Mouse (Mus musculus): ENCODE results near the gene Lamb3. TPM values are rescaled to one million over a fixed set of nuclear protein-coding genes. Genes with fewer than 3 reads are reported as not detected.

The Lamb3 gene
- polyA plus RNA-seq, 1 experiment: not detected

GRCm38 (mm10) chr1:193174143-193174733 is 33.3 kb upstream of the Lamb3 start:
- Histone ChIP-seq H3K36me3 (ENCODE audit: control insufficient read depth) (no peaks in the 10 kb centered on the region), H3K27me3 (ENCODE audit: control insufficient read depth) (no peaks in the 10 kb centered on the region), H3K4me1 (ENCODE audit: control insufficient read depth) (peaks cover 31% of the 10 kb centered on the region), H3K9me3 (ENCODE audit: control insufficient read depth, low read length) (no peaks in the 10 kb centered on the region), H3K4me3 (replicated peaks) (peak overlapping the region; percentile 70)
- no peak for TF ChIP-seq TAL1 (IDR thresholded peaks at IDR 0.05; ENCODE audit: low read length)
- no peak for TF ChIP-seq GATA1 (IDR thresholded peaks at IDR 0.05; ENCODE audit: low read length)

- H3K9me3 ChIP-seq (ENCODE audit: control insufficient read depth, low read length): no peaks in the 10 kb centered on the region
- no peaks in the 10 kb centered on the region; the same call in none of the 2 replicates for H3K4me1 ChIP-seq (ENCODE audit: control insufficient read depth)
- no peaks in the 10 kb centered on the region for H3K27me3 ChIP-seq (ENCODE audit: control insufficient read depth)
- no peaks in the 10 kb centered on the region for H3K36me3 ChIP-seq (ENCODE audit: control insufficient read depth)
- no peak overlapping the region for H3K4me3 ChIP-seq (replicated peaks)
- TF ChIP-seq TAL1 (IDR thresholded peaks at IDR 0.05; ENCODE audit: low read length) (no peak), GATA1 (IDR thresholded peaks at IDR 0.05; ENCODE audit: low read length) (no peak)
These were observed 26.4 kb upstream of the Lamb3 start for GRCm38 (mm10) chr1:193181104-193181503.

- H3K4me3 ChIP-seq (replicated peaks): no peak overlapping the region
- H3K27me3 ChIP-seq (ENCODE audit: control insufficient read depth): no peaks in the 10 kb centered on the region
- no peaks in the 10 kb centered on the region for H3K9me3 ChIP-seq (ENCODE audit: control insufficient read depth, low read length)
- TF ChIP-seq GATA1 (IDR thresholded peaks at IDR 0.05; ENCODE audit: low read length) (no peak), TAL1 (IDR thresholded peaks at IDR 0.05; ENCODE audit: low read length) (no peak)
- no peaks in the 10 kb centered on the region for H3K36me3 ChIP-seq (ENCODE audit: control insufficient read depth)
- H3K4me1 ChIP-seq (ENCODE audit: control insufficient read depth): no peaks in the 10 kb centered on the region; the same call in 1 of the 2 replicates
These were observed 19.2 kb upstream of the Lamb3 start for GRCm38 (mm10) chr1:193188257-193188656.

- no peaks in the 10 kb centered on the region; the same call in 1 of the 2 replicates for H3K4me1 ChIP-seq (ENCODE audit: control insufficient read depth)
These were observed 18.3 kb upstream of the Lamb3 start for GRCm38 (mm10) chr1:193189151-193189621.

GRCm38 (mm10) chr1:193189771-193190170 is 17.7 kb upstream of the Lamb3 start:
- TF ChIP-seq GATA1 (IDR thresholded peaks at IDR 0.05; ENCODE audit: low read length) (no peak), TAL1 (IDR thresholded peaks at IDR 0.05; ENCODE audit: low read length) (no peak)
- no peak overlapping the region for H3K4me3 ChIP-seq (replicated peaks)
- H3K9me3 ChIP-seq (ENCODE audit: control insufficient read depth, low read length): no peaks in the 10 kb centered on the region
- no peaks in the 10 kb centered on the region for H3K36me3 ChIP-seq (ENCODE audit: control insufficient read depth)
- no peaks in the 10 kb centered on the region for H3K27me3 ChIP-seq (ENCODE audit: control insufficient read depth)
- H3K4me1 ChIP-seq (ENCODE audit: control insufficient read depth): no peaks in the 10 kb centered on the region

More at GRCm38 (mm10) chr1:193189151-193189621, 18.3 kb upstream of the Lamb3 start:
- H3K4me3 ChIP-seq (replicated peaks): no peak overlapping the region
- H3K9me3 ChIP-seq (ENCODE audit: control insufficient read depth, low read length): no peaks in the 10 kb centered on the region
- H3K36me3 ChIP-seq (ENCODE audit: control insufficient read depth): no peaks in the 10 kb centered on the region
- TF ChIP-seq TAL1 (IDR thresholded peaks at IDR 0.05; ENCODE audit: low read length) (no peak), GATA1 (IDR thresholded peaks at IDR 0.05; ENCODE audit: low read length) (no peak)
- H3K27me3 ChIP-seq (ENCODE audit: control insufficient read depth): no peaks in the 10 kb centered on the region

- Histone ChIP-seq H3K27me3 (ENCODE audit: control insufficient read depth) (no peaks in the 10 kb centered on the region), H3K36me3 (ENCODE audit: control insufficient read depth) (no peaks in the 10 kb centered on the region), H3K4me1 (ENCODE audit: control insufficient read depth) (no peaks in the 10 kb centered on the region), H3K4me3 (replicated peaks) (no peak overlapping the region), H3K9me3 (ENCODE audit: control insufficient read depth, low read length) (no peaks in the 10 kb centered on the region)
- TF ChIP-seq TAL1 (IDR thresholded peaks at IDR 0.05; ENCODE audit: low read length): no peak
These were observed 15.7 kb upstream of the Lamb3 start for GRCm38 (mm10) chr1:193191675-193192283.

- no peaks in the 10 kb centered on the region for H3K9me3 ChIP-seq (ENCODE audit: control insufficient read depth, low read length)
- TF ChIP-seq TAL1 (IDR thresholded peaks at IDR 0.05; ENCODE audit: low read length): no peak
- no peak for TF ChIP-seq GATA1 (IDR thresholded peaks at IDR 0.05; ENCODE audit: low read length)
- H3K27me3 ChIP-seq (ENCODE audit: control insufficient read depth): no peaks in the 10 kb centered on the region
- H3K4me3 ChIP-seq (replicated peaks): no peak overlapping the region
- H3K36me3 ChIP-seq (ENCODE audit: control insufficient read depth): no peaks in the 10 kb centered on the region
- H3K4me1 ChIP-seq (ENCODE audit: control insufficient read depth): peaks cover 8% of the 10 kb centered on the region
These were observed 12.9 kb upstream of the Lamb3 start for GRCm38 (mm10) chr1:193194416-193195140.

- Histone ChIP-seq H3K27me3 (ENCODE audit: control insufficient read depth) (no peaks in the 10 kb centered on the region), H3K9me3 (ENCODE audit: control insufficient read depth, low read length) (no peaks in the 10 kb centered on the region), H3K4me1 (ENCODE audit: control insufficient read depth) (peaks cover 8% of the 10 kb centered on the region), H3K4me3 (replicated peaks) (no peak overlapping the region), H3K36me3 (ENCODE audit: control insufficient read depth) (no peaks in the 10 kb centered on the region)
- no peak for TF ChIP-seq GATA1 (IDR thresholded peaks at IDR 0.05; ENCODE audit: low read length)
- TF ChIP-seq TAL1 (IDR thresholded peaks at IDR 0.05; ENCODE audit: low read length): no peak
These were observed 12.2 kb upstream of the Lamb3 start for GRCm38 (mm10) chr1:193195169-193195810.

Measured in erythroblast, embryonic 14.5 days (primary cell).